Mouse (Mus musculus) ovary, adult 2 months (tissue): ENCODE results near the gene Pdgfra. TPM values are rescaled to one million over a fixed set of nuclear protein-coding genes. Genes with fewer than 3 reads are reported as not detected.

Experiments used
- polyA plus RNA-seq: library from polyadenylated mRNA; depleted of rRNA; stranded (reverse); fragments of >200 nt; gene quantifications from 2 replicates; pipeline ENCODE4 v1.2.3, GENCODE M21; 2012; rRNA removed

Gene Pdgfra
- polyA plus RNA-seq, result 27.8 and 32.6 TPM in 2 replicates

GRCm38 (mm10) chr5:75152021-75152425, at the start of gene Pdgfra:
Gene Pdgfra, plus strand, starts transcription at chr5:75152292.

Other genes starting within 250 kb of the Pdgfra start
- 2.4 and 3.6 TPM in 2 replicates for gene Chic2, start 107.5 kb upstream of the Pdgfra start, polyA plus RNA-seq
- gene Gsx2, start 76.7 kb upstream of the Pdgfra start, polyA plus RNA-seq, result 0.15 and 0.29 TPM in 2 replicates